Mouse (Mus musculus) midbrain, embryonic 16.5 days (tissue): ENCODE measurements around the gene Selenow. TPM values are rescaled to one million over a fixed set of nuclear protein-coding genes. Genes with fewer than 3 reads are reported as not detected.

Source experiments
- ATAC-seq: fragments of 200-750 bp; cut with Nextera tagmentation; 2 replicates; pipeline ENCODE4 v1.8.0; 2017; ENCODE audit warnings: moderate TSS enrichment
- H3K27ac ChIP-seq: fragments of 300-500 bp; sonication (generic); 2 replicates; pipeline ENCODE4 v1.5.1; 2014; ENCODE audit warnings: mild to moderate bottlenecking, low read length, mixed read lengths
- H3K27me3 ChIP-seq: fragments of 300-500 bp; sonication (generic); 2 replicates; pipeline ENCODE4 v1.6.1; 2014; ENCODE audit warnings: low read depth, low read length, mixed read lengths; ENCODE audit not compliant: control insufficient read depth, insufficient read depth
- H3K36me3 ChIP-seq: fragments of 300-500 bp; sonication (generic); 2 replicates; pipeline ENCODE4 v1.6.1; 2014; ENCODE audit warnings: mild to moderate bottlenecking, low read length, moderate library complexity, mixed read lengths; ENCODE audit not compliant: control insufficient read depth, insufficient read depth
- H3K4me1 ChIP-seq: fragments of 300-500 bp; sonication (generic); 2 replicates; pipeline ENCODE4 v1.6.1; 2014; ENCODE audit warnings: mild to moderate bottlenecking, low read length, mixed read lengths; ENCODE audit not compliant: control insufficient read depth, insufficient read depth
- H3K4me2 ChIP-seq: fragments of 300-500 bp; sonication (generic); 2 replicates; pipeline ENCODE4 v1.6.1; 2014; ENCODE audit warnings: mild to moderate bottlenecking, low read length, mixed read lengths
- H3K4me3 ChIP-seq: fragments of 300-500 bp; sonication (generic); 2 replicates; pipeline ENCODE4 v1.5.1; 2014; ENCODE audit warnings: low read depth, mild to moderate bottlenecking, low read length, moderate library complexity, mixed read lengths
- H3K9ac ChIP-seq: fragments of 300-500 bp; sonication (generic); 2 replicates; pipeline ENCODE4 v1.6.1; 2014; ENCODE audit warnings: low read depth, low read length, mixed read lengths
- H3K9me3 ChIP-seq: fragments of 300-500 bp; sonication (generic); replicated peaks from 2 replicates; pipeline ENCODE4 v1.6.1; 2014; ENCODE audit warnings: mild to moderate bottlenecking, low read length, mixed read lengths; ENCODE audit not compliant: control insufficient read depth, poor library complexity, severe bottlenecking
- WGBS: fragments of 180-500 bp; shearing (Covaris S2); extraction: QIAGEN DNeasy Blood & Tissue Kit; methylation state at CpG from one replicate; pipeline ENCODE4 v1.1.7; 2014; 5-methylcytosine and 5-hydroxymethylcytosine counted together
- polyA plus RNA-seq: library from polyadenylated mRNA; unstranded; fragments of >200 nt; fragmentation: Nextera tagmentation; extraction: Ambion mirVana; gene quantifications from 2 replicates; pipeline ENCODE4 v1.2.1, GENCODE M21; 2015

The Selenow gene
- polyA plus RNA-seq, 1 experiment from 2014 or later, result 1,695 TPM

DNA sequence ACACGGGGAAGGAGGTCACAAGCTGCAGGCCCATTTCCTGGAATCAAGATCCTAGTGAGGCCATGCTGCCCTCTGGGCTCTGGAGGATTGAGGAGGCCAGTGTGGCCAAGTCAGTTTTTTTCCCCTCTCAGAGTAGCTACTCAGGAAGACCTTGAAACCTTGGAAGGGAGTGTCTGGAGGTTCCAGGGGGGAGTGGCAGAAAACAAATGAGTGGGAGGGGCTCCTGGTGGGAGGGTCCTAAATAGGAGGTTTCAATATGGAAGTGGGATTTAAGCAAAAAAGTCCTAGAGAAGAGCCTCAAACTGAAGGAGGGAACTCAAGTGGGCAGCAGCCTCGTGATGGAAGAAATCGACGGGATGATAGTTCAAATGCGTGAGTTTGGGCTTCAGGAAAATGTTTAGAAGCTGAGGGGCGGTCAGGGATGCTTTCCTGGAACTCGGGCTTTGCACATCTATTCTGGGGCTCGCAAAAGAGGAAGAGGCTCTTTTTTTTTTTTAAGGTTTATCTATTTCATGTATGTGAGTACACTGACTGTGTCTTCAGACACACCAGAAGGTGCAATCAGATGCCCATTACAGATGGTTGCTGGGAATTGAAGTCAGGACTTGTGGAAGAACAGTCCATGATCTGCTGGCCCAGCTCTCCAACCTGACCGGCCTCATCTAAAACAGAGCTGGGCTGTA, 20.7 kb downstream of the Selenow start:
- H3K27ac ChIP-seq, result no peak overlapping the region
- no peaks in the 10 kb centered on the region for H3K9me3 ChIP-seq
- no peaks in the 10 kb centered on the region for H3K4me1 ChIP-seq
- WGBS, result 81% methylated on average over 9 of the region's 9 CpGs
- no peaks in the 10 kb centered on the region for H3K27me3 ChIP-seq
- no peak overlapping the region for H3K4me2 ChIP-seq
- H3K4me3 ChIP-seq, result no peak overlapping the region
- no peak for ATAC-seq
- no peak overlapping the region for H3K9ac ChIP-seq
- no peaks in the 10 kb centered on the region for H3K36me3 ChIP-seq

DNA sequence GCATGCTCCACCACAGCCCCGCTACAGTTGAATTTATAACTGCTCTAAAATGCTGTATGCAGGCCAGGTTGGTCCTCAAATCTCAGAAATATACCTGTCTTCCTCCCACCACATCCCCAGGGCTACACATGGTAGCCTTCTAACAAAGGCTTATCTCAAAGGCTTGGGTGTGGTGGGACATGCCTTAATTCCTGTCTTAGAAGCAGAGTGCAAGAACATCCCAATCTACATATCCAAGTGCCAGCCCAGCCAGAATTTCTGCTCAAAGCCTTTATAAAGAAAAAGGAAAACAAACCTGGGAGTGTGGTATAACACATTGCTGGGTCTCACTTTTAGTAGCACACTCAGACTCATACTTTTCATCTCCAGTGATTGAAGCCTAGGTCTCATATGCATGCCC, 28.0 kb downstream of the Selenow start:
- Histone ChIP-seq H3K4me1 (no peaks in the 10 kb centered on the region), H3K36me3 (no peaks in the 10 kb centered on the region), H3K9ac (no peak overlapping the region), H3K27me3 (no peaks in the 10 kb centered on the region), H3K27ac (no peak overlapping the region), H3K4me3 (no peak overlapping the region), H3K9me3 (no peaks in the 10 kb centered on the region), H3K4me2 (no peak overlapping the region)
- 88% methylated on average over 1 of the region's 1 CpGs for WGBS
- no peak for ATAC-seq

DNA sequence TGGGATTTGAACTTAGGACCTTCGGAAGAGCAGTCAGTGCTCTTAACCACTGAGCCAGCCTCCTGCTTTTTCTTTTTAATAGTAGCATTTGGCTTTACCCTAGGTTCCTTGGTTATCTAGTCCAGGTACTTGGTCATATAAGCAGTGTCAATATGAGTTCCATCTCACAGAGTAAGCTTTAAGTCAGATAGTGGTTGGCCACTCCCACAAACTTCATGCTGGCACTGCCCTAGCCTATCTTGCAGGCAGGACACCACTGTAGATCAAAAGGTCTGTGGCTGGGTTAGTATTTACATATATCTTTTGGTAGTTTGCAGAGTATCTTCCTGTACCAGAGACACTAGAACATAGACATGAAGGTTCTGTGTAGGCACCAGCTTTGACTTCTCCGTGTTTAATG, 38.1 kb downstream of the Selenow start:
- ATAC-seq, result no peak
- 86% methylated on average over 2 of the region's 2 CpGs for WGBS
- Histone ChIP-seq H3K27me3 (no peaks in the 10 kb centered on the region), H3K36me3 (no peaks in the 10 kb centered on the region), H3K27ac (no peak overlapping the region), H3K4me2 (no peak overlapping the region), H3K9ac (no peak overlapping the region), H3K4me3 (no peak overlapping the region), H3K4me1 (peaks cover 2% of the 10 kb centered on the region; the same call in 1 of the 2 replicates), H3K9me3 (no peaks in the 10 kb centered on the region)

DNA sequence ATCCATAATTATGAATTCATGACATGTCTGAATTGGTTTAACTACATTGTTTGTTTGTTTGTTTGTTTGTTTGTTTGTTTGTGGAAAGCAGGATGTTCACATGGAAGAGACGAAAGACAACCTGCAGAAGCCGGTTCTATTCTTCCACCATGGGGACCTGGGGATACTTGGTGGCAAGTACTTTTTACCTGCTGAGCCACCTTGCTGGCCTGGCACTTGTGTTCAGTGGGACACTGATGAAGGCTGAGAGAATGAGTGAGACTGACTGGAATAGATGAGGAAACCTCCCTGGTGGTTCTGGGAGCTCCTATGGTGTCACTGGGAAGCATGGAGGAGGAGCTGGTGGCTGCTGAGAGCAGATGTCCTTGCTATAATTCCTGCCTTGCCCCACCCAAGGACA, 39.9 kb downstream of the Selenow start, which contains the start of gene Crxos:
Crxos (plus strand) TSS at position 301 of the 400 bp plus-strand sequence.
- Histone ChIP-seq H3K4me2 (no peak within 1 kb of the TSS), H3K36me3 (no peaks in the 10 kb centered on the region), H3K27ac (no peak within 1 kb of the TSS), H3K9me3 (no peaks in the 10 kb centered on the region), H3K9ac (peak within 1 kb of the TSS; percentile 50; the same call in 1 of the 2 replicates), H3K27me3 (no peaks in the 10 kb centered on the region), H3K4me1 (peaks cover 2% of the 10 kb centered on the region; the same call in 1 of the 2 replicates), H3K4me3 (no peak within 1 kb of the TSS)
- WGBS, result 88% methylated on average over 2 of the region's 2 CpGs
- ATAC-seq, result no peak

DNA sequence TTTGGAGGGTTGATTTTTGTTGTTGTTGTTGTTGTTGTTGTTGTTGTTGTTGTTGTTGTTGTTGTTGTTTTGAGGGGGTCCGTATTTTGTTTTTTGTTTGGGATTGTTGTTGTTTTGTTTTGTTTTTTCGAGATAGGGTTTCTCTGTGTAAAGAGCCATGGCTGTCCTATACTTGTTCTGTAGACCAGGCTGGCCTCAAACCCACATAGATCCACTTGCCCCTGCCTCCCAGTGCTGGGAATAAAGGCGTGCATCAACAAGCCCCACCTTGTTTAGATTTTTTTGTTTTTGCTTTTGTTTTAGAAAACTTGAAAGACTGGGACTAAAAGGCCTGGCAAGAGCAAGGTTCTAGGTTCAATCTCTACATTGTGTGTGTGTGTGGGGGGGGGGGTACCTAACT, 40.4 kb downstream of the Selenow start:
- Histone ChIP-seq H3K4me1 (peaks cover 2% of the 10 kb centered on the region; the same call in 1 of the 2 replicates), H3K27ac (no peak overlapping the region), H3K9me3 (no peaks in the 10 kb centered on the region), H3K36me3 (no peaks in the 10 kb centered on the region), H3K9ac (no peak overlapping the region), H3K4me2 (no peak overlapping the region), H3K27me3 (no peaks in the 10 kb centered on the region), H3K4me3 (no peak overlapping the region)
- WGBS, result 39% methylated on average over 3 of the region's 3 CpGs
- ATAC-seq, result no peak

DNA sequence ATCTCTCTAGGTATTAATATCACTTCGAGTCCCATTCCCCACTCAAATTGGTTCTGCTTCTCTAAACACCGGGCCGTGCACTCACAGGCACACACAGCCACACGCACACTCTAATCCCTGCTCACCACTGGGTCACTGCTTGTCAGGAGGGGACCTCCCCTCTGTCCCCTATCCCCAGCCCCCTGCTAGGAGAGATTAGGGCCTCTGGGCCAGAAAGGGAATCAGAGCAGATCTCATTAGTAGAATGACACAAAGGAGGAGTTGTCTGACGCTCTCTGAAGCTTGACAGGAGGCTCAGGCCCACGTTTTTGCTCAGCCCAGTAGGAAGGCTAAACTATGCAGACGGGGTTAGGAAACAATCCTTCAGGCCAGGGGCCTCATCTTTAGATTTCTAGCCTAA, 40.8 kb downstream of the Selenow start:
- Histone ChIP-seq H3K4me3 (no peak overlapping the region), H3K27ac (no peak overlapping the region), H3K27me3 (no peaks in the 10 kb centered on the region), H3K9me3 (no peaks in the 10 kb centered on the region), H3K36me3 (no peaks in the 10 kb centered on the region), H3K9ac (peak overlapping the region; percentile 50; the same call in 1 of the 2 replicates), H3K4me1 (peaks cover 2% of the 10 kb centered on the region; the same call in 1 of the 2 replicates), H3K4me2 (no peak overlapping the region)
- peak; percentile 64; the same call in 1 of the 2 replicates for ATAC-seq
- WGBS, result 2% methylated on average over 7 of the region's 7 CpGs

DNA sequence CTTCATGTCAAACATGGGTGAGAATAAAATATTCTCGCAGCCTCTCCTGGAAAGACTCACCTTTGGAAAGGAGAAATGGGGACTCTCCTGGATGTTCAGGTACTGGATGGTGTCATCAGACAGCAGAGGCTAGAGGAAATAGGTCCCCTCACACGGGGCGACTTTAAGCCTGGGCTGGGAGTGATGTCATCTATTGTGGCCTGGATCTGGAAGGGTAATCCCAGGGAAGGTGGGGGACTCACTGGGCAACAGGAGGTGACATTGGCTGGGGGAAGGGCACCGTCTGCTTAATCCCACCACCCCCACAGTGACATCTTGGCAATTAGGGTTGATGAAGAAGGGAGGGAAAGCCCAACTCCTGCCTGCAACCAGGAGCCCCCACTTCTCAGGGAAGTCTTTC, 42.4 kb downstream of the Selenow start, which contains the start of gene Crx:
Crx (minus strand) TSS at position 213 of the 400 bp plus-strand sequence.
- Histone ChIP-seq H3K4me1 (peaks cover 2% of the 10 kb centered on the region; the same call in 1 of the 2 replicates), H3K4me2 (no peak within 1 kb of the TSS), H3K9ac (no peak within 1 kb of the TSS), H3K4me3 (no peak within 1 kb of the TSS), H3K36me3 (no peaks in the 10 kb centered on the region), H3K27me3 (no peaks in the 10 kb centered on the region), H3K27ac (no peak within 1 kb of the TSS), H3K9me3 (no peaks in the 10 kb centered on the region)
- WGBS, result 32% methylated on average over 4 of the region's 4 CpGs
- no peak for ATAC-seq

Other genes starting within 250 kb of the Selenow start
- gene Obox5, start 172.3 kb downstream of the Selenow start, polyA plus RNA-seq, result not detected in 2 replicates
- gene Obox6, start 82.7 kb downstream of the Selenow start, polyA plus RNA-seq, result not detected in 2 replicates
- 0.24 and 0.27 TPM in 2 replicates for gene Crx, start 42.4 kb downstream of the Selenow start, polyA plus RNA-seq
- not detected in 2 replicates for gene Crxos, start 39.8 kb downstream of the Selenow start, polyA plus RNA-seq
- 108 and 110 TPM in 2 replicates for gene Nop53, start 23.7 kb upstream of the Selenow start, polyA plus RNA-seq
- 4.6 and 4.9 TPM in 2 replicates for gene Ehd2, start 45.2 kb upstream of the Selenow start, polyA plus RNA-seq
- 5.9 and 7.7 TPM in 2 replicates for gene Bicra, start 125.5 kb upstream of the Selenow start, polyA plus RNA-seq
- 0.14 and 0.15 TPM in 2 replicates for gene Zfp541, start 139.4 kb upstream of the Selenow start, polyA plus RNA-seq
- gene Napa, start 176.1 kb upstream of the Selenow start, polyA plus RNA-seq, result 218 and 245 TPM in 2 replicates
- 50.6 and 53.6 TPM in 2 replicates for gene Kptn, start 197.5 kb upstream of the Selenow start, polyA plus RNA-seq
- 0.73 and 1.0 TPM in 2 replicates for gene Slc8a2, start 207.4 kb upstream of the Selenow start, polyA plus RNA-seq